Mouse (Mus musculus): ENCODE measurements around the gene Gsdmc4.
"Not testable (repeated sequence)": the region's sequence is repeated elsewhere in the genome, so short reads cannot be mapped to it uniquely, and the experiment has no call there.

Gene Gsdmc4

GRCm38 (mm10) chr15:63912197-63912596 lies at the start of gene Gsdmc4:
Gene Gsdmc4 (minus strand): TSS chr15:63912297.
- DNase-seq = not testable (repeated sequence)

GRCm38 (mm10) chr15:63960542-63960941 lies 48.4 kb upstream of the Gsdmc4 start:
- no peak for DNase-seq

GRCm38 (mm10) chr15:63957553-63957952 lies 45.5 kb upstream of the Gsdmc4 start:
- DNase-seq = peak in 1 of 2 experiments; percentile 7

- DNase-seq = no peak
These were observed 41.2 kb upstream of the Gsdmc4 start for GRCm38 (mm10) chr15:63953256-63953655.

GRCm38 (mm10) chr15:63941221-63941620 lies 29.1 kb upstream of the Gsdmc4 start:
- no peak for DNase-seq

- no peak for DNase-seq
These were observed 20.6 kb upstream of the Gsdmc4 start for GRCm38 (mm10) chr15:63932656-63933055.

GRCm38 (mm10) chr15:63931404-63931803 lies 19.3 kb upstream of the Gsdmc4 start:
- no peak for DNase-seq

GRCm38 (mm10) chr15:63930107-63931041 lies 18.3 kb upstream of the Gsdmc4 start:
- DNase-seq = no peak

GRCm38 (mm10) chr15:63926201-63926600 lies 14.1 kb upstream of the Gsdmc4 start:
- no peak for DNase-seq

GRCm38 (mm10) chr15:63924484-63924883 lies 12.4 kb upstream of the Gsdmc4 start:
- no peak for DNase-seq

- DNase-seq = not testable (repeated sequence)
These were observed 9.5 kb upstream of the Gsdmc4 start for GRCm38 (mm10) chr15:63921618-63922017.

- DNase-seq = not testable (repeated sequence)
These were observed 7.6 kb upstream of the Gsdmc4 start for GRCm38 (mm10) chr15:63919728-63920127.

GRCm38 (mm10) chr15:63916584-63916983 lies 4.5 kb upstream of the Gsdmc4 start:
- not testable (repeated sequence) for DNase-seq

GRCm38 (mm10) chr15:63909896-63910295 lies 2.2 kb downstream of the Gsdmc4 start:
- not testable (repeated sequence) for DNase-seq

- peak; percentile 5 to 24 for DNase-seq
These were observed 16.3 kb downstream of the Gsdmc4 start for GRCm38 (mm10) chr15:63895560-63896353.

- DNase-seq = not testable (repeated sequence)
These were observed 23.7 kb downstream of the Gsdmc4 start for GRCm38 (mm10) chr15:63888440-63888839.

- not testable (repeated sequence) for DNase-seq
These were observed 24.1 kb downstream of the Gsdmc4 start for GRCm38 (mm10) chr15:63887949-63888348.

GRCm38 (mm10) chr15:63878458-63878857 lies 33.6 kb downstream of the Gsdmc4 start, which contains the start of gene Gsdmc3:
Gene Gsdmc3 (minus strand): TSS chr15:63878558.
- not testable (repeated sequence) for DNase-seq

- DNase-seq = not testable (repeated sequence)
These were observed 35.9 kb downstream of the Gsdmc4 start for GRCm38 (mm10) chr15:63876160-63876559.

- DNase-seq = not testable (repeated sequence)
These were observed 50.1 kb downstream of the Gsdmc4 start for GRCm38 (mm10) chr15:63861965-63862364.
